Mouse (Mus musculus): ENCODE results near the gene Sh2b2.
A peak's percentile ranks its signal among the peaks of the same experiment; 100 is the strongest.

Gene Sh2b2

GRCm38 (mm10) chr5:136246452-136246838 lies at the start of gene Sh2b2:
TSS of gene Sh2b2 (minus strand) at chr5:136246556.
- DNase-seq (ENCODE audit: low spot score in 2 of 2): no peak

- DNase-seq (ENCODE audit: low spot score in 2 of 2): no peak
Measured at GRCm38 (mm10) chr5:136292971-136293418, 46.6 kb upstream of the Sh2b2 start.

- no peak for DNase-seq (ENCODE audit: low spot score in 2 of 2)
Measured at GRCm38 (mm10) chr5:136292361-136292760, 46.0 kb upstream of the Sh2b2 start.

- DNase-seq (ENCODE audit: low spot score in 2 of 2): no peak
Measured at GRCm38 (mm10) chr5:136291562-136291961, 45.2 kb upstream of the Sh2b2 start.

GRCm38 (mm10) chr5:136289776-136290175 lies 43.4 kb upstream of the Sh2b2 start:
- DNase-seq (ENCODE audit: low spot score in 2 of 2): no peak

- no peak for DNase-seq (ENCODE audit: low spot score in 2 of 2)
Measured at GRCm38 (mm10) chr5:136288351-136289081, 42.2 kb upstream of the Sh2b2 start.

GRCm38 (mm10) chr5:136286566-136286965 lies 40.2 kb upstream of the Sh2b2 start:
- DNase-seq (ENCODE audit: low spot score in 2 of 2): no peak

GRCm38 (mm10) chr5:136285106-136285505 lies 38.8 kb upstream of the Sh2b2 start:
- DNase-seq (ENCODE audit: low spot score in 2 of 2): no peak

GRCm38 (mm10) chr5:136281351-136281750 lies 35.0 kb upstream of the Sh2b2 start:
- peak in 1 of 2 experiments; percentile 41 for DNase-seq (ENCODE audit: low spot score in 2 of 2)

GRCm38 (mm10) chr5:136274739-136275138 lies 28.4 kb upstream of the Sh2b2 start:
- no peak for DNase-seq (ENCODE audit: low spot score in 2 of 2)

GRCm38 (mm10) chr5:136269937-136270336 lies 23.6 kb upstream of the Sh2b2 start:
- no peak for DNase-seq (ENCODE audit: low spot score in 2 of 2)

- DNase-seq (ENCODE audit: low spot score in 2 of 2): no peak
Measured at GRCm38 (mm10) chr5:136266077-136266476, 19.7 kb upstream of the Sh2b2 start.

- peak; percentile 30 to 56 for DNase-seq (ENCODE audit: low spot score in 2 of 2)
Measured at GRCm38 (mm10) chr5:136263342-136263741, 17.0 kb upstream of the Sh2b2 start.

- DNase-seq (ENCODE audit: low spot score in 2 of 2): peak; percentile 57 to 72
Measured at GRCm38 (mm10) chr5:136258919-136259318, 12.6 kb upstream of the Sh2b2 start.

- peak; percentile 78 to 83 for DNase-seq (ENCODE audit: low spot score in 2 of 2)
Measured at GRCm38 (mm10) chr5:136252899-136253298, 6.5 kb upstream of the Sh2b2 start.

- peak; percentile 19 for DNase-seq (ENCODE audit: low spot score in 2 of 2)
Measured at GRCm38 (mm10) chr5:136251004-136251403, 4.6 kb upstream of the Sh2b2 start.

GRCm38 (mm10) chr5:136248441-136248840 lies 2.1 kb upstream of the Sh2b2 start:
- DNase-seq (ENCODE audit: low spot score in 2 of 2): no peak

- DNase-seq (ENCODE audit: low spot score in 2 of 2): no peak
Measured at GRCm38 (mm10) chr5:136245541-136246451, 560 bp downstream of the Sh2b2 start.

- DNase-seq (ENCODE audit: low spot score in 2 of 2): peak; percentile 81 to 86
Measured at GRCm38 (mm10) chr5:136244762-136245540, 1.4 kb downstream of the Sh2b2 start.

GRCm38 (mm10) chr5:136243851-136244761 lies 2.2 kb downstream of the Sh2b2 start:
- peak; percentile 10 to 13 for DNase-seq (ENCODE audit: low spot score in 2 of 2)

GRCm38 (mm10) chr5:136241161-136241560 lies 5.2 kb downstream of the Sh2b2 start:
- DNase-seq (ENCODE audit: low spot score in 2 of 2): no peak

Measured in frontal cortex, postnatal 36 days (tissue).